Mouse (Mus musculus): ENCODE measurements around the gene Ifi206. TPM values are rescaled to one million over a fixed set of nuclear protein-coding genes. Genes with fewer than 3 reads are reported as not detected.
A peak's percentile ranks its signal among the peaks of the same experiment; 100 is the strongest.
"Not testable (repeated sequence)": the region's sequence is repeated elsewhere in the genome, so short reads cannot be mapped to it uniquely, and the experiment has no call there.

Gene Ifi206
- polyA plus RNA-seq (2015; fragmentation: Nextera tagmentation; extraction: Ambion mirVana): 0.06 and 0.31 TPM in 2 replicates

DNA sequence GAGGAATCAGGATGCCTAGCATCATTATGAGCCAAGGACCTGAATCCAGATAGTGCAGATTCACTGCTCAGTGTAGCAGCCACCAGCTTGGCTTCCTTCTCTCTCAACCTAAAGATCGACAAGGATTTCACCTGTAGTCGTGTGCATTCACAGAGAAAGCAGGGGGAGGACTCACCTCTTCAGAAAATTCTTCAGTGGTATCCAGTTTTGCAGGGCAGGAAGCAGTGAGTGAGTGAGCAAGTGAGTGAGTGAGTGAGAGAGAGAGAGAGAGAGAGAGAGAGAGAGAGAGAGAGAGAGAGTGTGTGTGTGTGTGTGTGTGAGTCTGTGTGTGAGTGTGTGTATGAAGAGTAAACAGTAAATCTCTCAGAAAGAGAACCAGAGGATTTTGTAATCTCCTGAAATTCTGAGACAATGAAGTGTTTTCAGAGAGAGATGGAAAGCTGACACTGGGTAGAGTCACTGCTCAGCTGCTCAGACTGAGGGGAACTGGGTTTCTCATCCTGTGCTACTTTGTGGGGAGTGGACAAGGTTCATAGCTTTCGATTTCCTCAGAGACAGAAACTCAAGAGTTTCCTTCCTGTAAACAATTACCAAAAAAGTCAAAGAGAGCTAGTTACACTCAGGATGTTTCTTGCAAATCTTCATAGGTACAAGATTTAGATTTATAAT, at the start of gene Ifi206:
Ifi206 (minus strand) TSS at position 230 of the 669 bp plus-strand sequence.
- H3K9me3 ChIP-seq (ENCODE audit: low read length); H3K9ac ChIP-seq (replicated peaks; ENCODE audit: low read length); H3K4me3 ChIP-seq (ENCODE audit: low read length); H3K4me2 ChIP-seq (replicated peaks; ENCODE audit: low read depth, low read length); H3K4me1 ChIP-seq (ENCODE audit: insufficient read depth, low read length); H3K27ac ChIP-seq (ENCODE audit: low read length); H3K27me3 ChIP-seq (ENCODE audit: insufficient read depth, low read length); H3K36me3 ChIP-seq (ENCODE audit: insufficient read depth, low read length); ATAC-seq (ENCODE audit: low FRiP score, low TSS enrichment): not testable (repeated sequence)
- 74% methylated on average over 3 of the region's 3 CpGs for WGBS

- 87% methylated on average over 3 of the region's 3 CpGs for WGBS
- not testable (repeated sequence) for H3K4me2 ChIP-seq (replicated peaks; ENCODE audit: low read depth, low read length); H3K27ac ChIP-seq (ENCODE audit: low read length); H3K4me1 ChIP-seq (ENCODE audit: insufficient read depth, low read length); H3K36me3 ChIP-seq (ENCODE audit: insufficient read depth, low read length); H3K9ac ChIP-seq (replicated peaks; ENCODE audit: low read length); ATAC-seq (ENCODE audit: low FRiP score, low TSS enrichment); H3K9me3 ChIP-seq (ENCODE audit: low read length); H3K4me3 ChIP-seq (ENCODE audit: low read length); H3K27me3 ChIP-seq (ENCODE audit: insufficient read depth, low read length)
Observed at GRCm38 (mm10) chr1:173535791-173536190, 45.0 kb upstream of the Ifi206 start, which contains the start of gene Ifi214. Gene Ifi214, minus strand, starts transcription at chr1:173535957.

GRCm38 (mm10) chr1:173521452-173521851, 30.6 kb upstream of the Ifi206 start:
- Histone ChIP-seq H3K4me1 (ENCODE audit: insufficient read depth, low read length) (no peaks in the 10 kb centered on the region), H3K36me3 (ENCODE audit: insufficient read depth, low read length) (no peaks in the 10 kb centered on the region), H3K4me2 (replicated peaks; ENCODE audit: low read depth, low read length) (no peak overlapping the region), H3K27me3 (ENCODE audit: insufficient read depth, low read length) (no peaks in the 10 kb centered on the region), H3K27ac (ENCODE audit: low read length) (no peak overlapping the region), H3K9ac (replicated peaks; ENCODE audit: low read length) (no peak overlapping the region), H3K9me3 (ENCODE audit: low read length) (no peaks in the 10 kb centered on the region), H3K4me3 (ENCODE audit: low read length) (no peak overlapping the region)
- no peak for ATAC-seq (ENCODE audit: low FRiP score, low TSS enrichment)

GRCm38 (mm10) chr1:173510595-173510994, 19.8 kb upstream of the Ifi206 start:
- not testable (repeated sequence) for H3K9me3 ChIP-seq (ENCODE audit: low read length); H3K4me1 ChIP-seq (ENCODE audit: insufficient read depth, low read length); ATAC-seq (ENCODE audit: low FRiP score, low TSS enrichment); H3K4me2 ChIP-seq (replicated peaks; ENCODE audit: low read depth, low read length); H3K9ac ChIP-seq (replicated peaks; ENCODE audit: low read length); H3K27ac ChIP-seq (ENCODE audit: low read length); H3K36me3 ChIP-seq (ENCODE audit: insufficient read depth, low read length); H3K4me3 ChIP-seq (ENCODE audit: low read length); H3K27me3 ChIP-seq (ENCODE audit: insufficient read depth, low read length)
- 93% methylated on average over 2 of the region's 2 CpGs for WGBS

DNA sequence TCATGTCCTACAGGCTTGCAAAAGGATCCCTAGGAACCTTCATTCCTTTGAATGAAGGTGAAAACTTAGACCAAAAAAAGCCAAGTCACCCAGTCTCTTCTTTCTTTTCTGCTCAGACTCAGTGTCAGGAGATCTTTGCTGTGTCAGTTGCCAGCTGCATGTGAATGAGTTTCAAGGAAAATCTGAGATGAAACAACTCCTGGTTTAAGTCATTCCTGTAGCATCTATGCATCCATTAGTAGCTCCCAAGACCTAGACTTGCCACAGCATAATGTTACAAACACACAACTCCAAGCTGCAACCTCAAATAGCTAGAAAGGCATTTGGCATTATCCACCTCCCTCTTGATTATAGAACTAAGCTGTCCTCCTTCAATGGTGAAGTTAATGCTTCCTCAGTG, 642 bp upstream of the Ifi206 start:
- not testable (repeated sequence) for H3K36me3 ChIP-seq (ENCODE audit: insufficient read depth, low read length); H3K4me3 ChIP-seq (ENCODE audit: low read length); H3K9me3 ChIP-seq (ENCODE audit: low read length); H3K27me3 ChIP-seq (ENCODE audit: insufficient read depth, low read length); H3K9ac ChIP-seq (replicated peaks; ENCODE audit: low read length); H3K4me1 ChIP-seq (ENCODE audit: insufficient read depth, low read length); H3K4me2 ChIP-seq (replicated peaks; ENCODE audit: low read depth, low read length); H3K27ac ChIP-seq (ENCODE audit: low read length); ATAC-seq (ENCODE audit: low FRiP score, low TSS enrichment)

- ATAC-seq (ENCODE audit: low FRiP score, low TSS enrichment): peak; percentile 69
- not testable (repeated sequence) for H3K27me3 ChIP-seq (ENCODE audit: insufficient read depth, low read length); H3K4me1 ChIP-seq (ENCODE audit: insufficient read depth, low read length); H3K27ac ChIP-seq (ENCODE audit: low read length); H3K9ac ChIP-seq (replicated peaks; ENCODE audit: low read length); H3K36me3 ChIP-seq (ENCODE audit: insufficient read depth, low read length); H3K9me3 ChIP-seq (ENCODE audit: low read length); H3K4me3 ChIP-seq (ENCODE audit: low read length); H3K4me2 ChIP-seq (replicated peaks; ENCODE audit: low read depth, low read length)
- WGBS: 57% methylated on average over 3 of the region's 3 CpGs
Observed at GRCm38 (mm10) chr1:173481182-173481574, 9.7 kb downstream of the Ifi206 start.

GRCm38 (mm10) chr1:173480399-173481181, 10.3 kb downstream of the Ifi206 start:
- H3K4me1 ChIP-seq (ENCODE audit: insufficient read depth, low read length); H3K9me3 ChIP-seq (ENCODE audit: low read length); H3K27ac ChIP-seq (ENCODE audit: low read length); H3K4me3 ChIP-seq (ENCODE audit: low read length); H3K27me3 ChIP-seq (ENCODE audit: insufficient read depth, low read length); H3K9ac ChIP-seq (replicated peaks; ENCODE audit: low read length); H3K4me2 ChIP-seq (replicated peaks; ENCODE audit: low read depth, low read length); H3K36me3 ChIP-seq (ENCODE audit: insufficient read depth, low read length): not testable (repeated sequence)
- WGBS: 52% methylated on average over 5 of the region's 5 CpGs
- ATAC-seq (ENCODE audit: low FRiP score, low TSS enrichment): peak; percentile 91

DNA sequence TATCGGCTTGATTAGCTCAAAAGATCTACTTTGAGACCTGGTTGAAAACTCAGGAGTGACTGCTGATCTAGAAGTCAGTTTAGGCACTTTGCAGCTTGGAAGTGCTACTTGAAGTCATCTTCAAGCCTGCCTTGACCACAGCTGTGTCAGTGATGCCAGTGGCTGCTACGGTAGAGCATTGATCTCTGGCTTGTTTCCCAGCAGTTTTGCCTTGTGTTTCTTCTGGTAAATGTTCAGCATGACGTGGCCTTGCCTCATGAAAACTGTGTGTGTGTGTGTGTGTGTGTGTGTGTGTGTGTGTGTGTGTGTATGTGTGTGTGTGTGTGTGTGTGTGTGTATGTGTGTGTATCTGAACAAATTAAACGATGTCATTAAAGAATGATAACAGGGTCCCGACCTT, 34.1 kb downstream of the Ifi206 start:
- Histone ChIP-seq H3K27me3 (ENCODE audit: insufficient read depth, low read length) (no peaks in the 10 kb centered on the region), H3K4me2 (replicated peaks; ENCODE audit: low read depth, low read length) (no peak overlapping the region), H3K27ac (ENCODE audit: low read length) (no peak overlapping the region), H3K36me3 (ENCODE audit: insufficient read depth, low read length) (no peaks in the 10 kb centered on the region), H3K9ac (replicated peaks; ENCODE audit: low read length) (no peak overlapping the region), H3K9me3 (ENCODE audit: low read length) (no peaks in the 10 kb centered on the region), H3K4me3 (ENCODE audit: low read length) (no peak overlapping the region), H3K4me1 (ENCODE audit: insufficient read depth, low read length) (0 out of 2 replicates have a peak, but pooled peaks cover 2% of the 10 kb centered on the region)
- WGBS: 80% methylated on average over 5 of the region's 5 CpGs
- 0 out of 2 replicates have a peak, but pooled peaks have one; percentile 4 for ATAC-seq (ENCODE audit: low FRiP score, low TSS enrichment)

GRCm38 (mm10) chr1:173456139-173456754, 34.6 kb downstream of the Ifi206 start:
- no peaks in the 10 kb centered on the region for H3K4me1 ChIP-seq (ENCODE audit: insufficient read depth, low read length)
- H3K9ac ChIP-seq (replicated peaks; ENCODE audit: low read length): no peak overlapping the region
- no peak overlapping the region for H3K27ac ChIP-seq (ENCODE audit: low read length)
- WGBS: 43% methylated on average over 7 of the region's 7 CpGs
- H3K4me3 ChIP-seq (ENCODE audit: low read length): no peak overlapping the region
- ATAC-seq (ENCODE audit: low FRiP score, low TSS enrichment): peak; percentile 82; the same call in 1 of the 2 replicates
- H3K36me3 ChIP-seq (ENCODE audit: insufficient read depth, low read length): no peaks in the 10 kb centered on the region
- H3K4me2 ChIP-seq (replicated peaks; ENCODE audit: low read depth, low read length): no peak overlapping the region
- H3K27me3 ChIP-seq (ENCODE audit: insufficient read depth, low read length): no peaks in the 10 kb centered on the region
- H3K9me3 ChIP-seq (ENCODE audit: low read length): no peaks in the 10 kb centered on the region

GRCm38 (mm10) chr1:173451665-173452064, 39.2 kb downstream of the Ifi206 start:
- Histone ChIP-seq H3K27me3 (ENCODE audit: insufficient read depth, low read length) (no peaks in the 10 kb centered on the region), H3K4me3 (ENCODE audit: low read length) (no peak overlapping the region), H3K4me2 (replicated peaks; ENCODE audit: low read depth, low read length) (no peak overlapping the region), H3K27ac (ENCODE audit: low read length) (no peak overlapping the region), H3K9me3 (ENCODE audit: low read length) (no peaks in the 10 kb centered on the region), H3K9ac (replicated peaks; ENCODE audit: low read length) (no peak overlapping the region), H3K4me1 (ENCODE audit: insufficient read depth, low read length) (no peaks in the 10 kb centered on the region), H3K36me3 (ENCODE audit: insufficient read depth, low read length) (no peaks in the 10 kb centered on the region)
- WGBS: 94% methylated on average over 5 of the region's 5 CpGs
- ATAC-seq (ENCODE audit: low FRiP score, low TSS enrichment): no peak

Measured in kidney, embryonic 16.5 days (tissue).